ENCODE assay signal across 15 mouse cellular contexts in genomic region chr13:113970706-113971105, GRCm38 (mm10).
DNase-seq lines count a peak whose midpoint lies in the region; ATAC-seq and TF ChIP-seq lines count a peak whose summit lies in the region.
"Had no signal": no experiment of that assay in that cellular context is flagged by ENCODE, and none has a peak within 500 bp of the region (broad histone marks: within the 10 kb centered on the region; RNA-seq: fewer than 3 reads in every experiment).

No protein-coding gene starts in this region.

- H3K36me3 ChIP-seq in heart, postnatal 0 days (replicated peaks; ENCODE audit: control insufficient read depth, insufficient read depth, low read length), result peaks cover 11% of the 10 kb centered on the region
- H3K36me3 ChIP-seq in stomach, postnatal 0 days (ENCODE audit: control insufficient read depth, insufficient read depth, low read length), result no peaks in the 10 kb centered on the region; the same call in 1 of the 2 replicates

- H3K4me2 ChIP-seq in heart, postnatal 0 days (ENCODE audit: low read depth, low read length), result no peak overlapping the region
- H3K4me2 ChIP-seq in stomach, postnatal 0 days (replicated peaks; ENCODE audit: low read depth), result no peak overlapping the region
- H3K4me2 ChIP-seq: hindbrain, embryonic 12.5 days; limb, embryonic 12.5 days had no signal

- ATAC-seq in heart, postnatal 0 days (ENCODE audit: insufficient read depth, low read depth), result no peak
- no peak for ATAC-seq in stomach, postnatal 0 days (ENCODE audit: low FRiP score, low TSS enrichment)
- ATAC-seq: intestine, postnatal 0 days; liver, postnatal 0 days had no signal

- H3K27me3 ChIP-seq in heart, postnatal 0 days (ENCODE audit: control insufficient read depth, insufficient read depth, low read length), result no peaks in the 10 kb centered on the region
- H3K27me3 ChIP-seq in stomach, postnatal 0 days (ENCODE audit: control insufficient read depth, insufficient read depth, low read length), result no peaks in the 10 kb centered on the region
- H3K27me3 ChIP-seq: hindbrain, embryonic 12.5 days; limb, embryonic 12.5 days had no signal

- TF ChIP-seq CTCF in heart, postnatal 0 days (IDR thresholded peaks at IDR 0.05; ENCODE audit: low read depth), result no peak
- no peak for TF ChIP-seq CTCF in stomach, postnatal 0 days (IDR thresholded peaks at IDR 0.05; ENCODE audit: low read depth)

- TF ChIP-seq EP300 in heart, postnatal 0 days (IDR thresholded peaks at IDR 0.05; ENCODE audit: low read depth), result no peak
- no peak for TF ChIP-seq EP300 in stomach, postnatal 0 days (optimal IDR thresholded peaks at IDR 0.05)

- no peak overlapping the region for H3K27ac ChIP-seq in heart, postnatal 0 days (ENCODE audit: low read depth)
- H3K27ac ChIP-seq in stomach, postnatal 0 days (replicated peaks), result no peak overlapping the region
- H3K27ac ChIP-seq: hindbrain, embryonic 12.5 days; limb, embryonic 12.5 days had no signal

- H3K9ac ChIP-seq in heart, postnatal 0 days (replicated peaks; ENCODE audit: low read depth, low read length), result no peak overlapping the region
- H3K9ac ChIP-seq in stomach, postnatal 0 days (ENCODE audit: low read length), result no peak overlapping the region
- H3K9ac ChIP-seq: hindbrain, embryonic 12.5 days; limb, embryonic 12.5 days; liver, postnatal 0 days had no signal

- peak; percentile 3 to 11 for DNase-seq in kidney, adult 8-10 months
- DNase-seq in kidney, adult 18-20 months, result no peak
- peak; percentile 6 for DNase-seq in NIH3T3 (ENCODE audit: low read depth)
- DNase-seq in heart, postnatal 0 days (ENCODE audit: low spot score), result peak; percentile 37
- DNase-seq in lung, postnatal 36 days, result peak; percentile 80
- DNase-seq in testis, postnatal 14 days (ENCODE audit: low spot score), result no peak
- DNase-seq in stomach, postnatal 0 days (ENCODE audit: low spot score), result no peak
- DNase-seq: adrenal gland, adult 8-10 months; cerebellum, postnatal 10 days; liver, postnatal 0 days; midbrain, embryonic 14.5 days; right cerebral cortex, postnatal 4 days had no signal

- no peaks in the 10 kb centered on the region for H3K9me3 ChIP-seq in heart, postnatal 0 days (replicated peaks; ENCODE audit: control insufficient read depth, low read length)
- H3K9me3 ChIP-seq in stomach, postnatal 0 days (ENCODE audit: control insufficient read depth, low read length), result no peaks in the 10 kb centered on the region
- H3K9me3 ChIP-seq: hindbrain, embryonic 12.5 days; limb, embryonic 12.5 days had no signal

- H3K4me1 ChIP-seq in heart, postnatal 0 days (ENCODE audit: control insufficient read depth, insufficient read depth), result no peaks in the 10 kb centered on the region
- H3K4me1 ChIP-seq in stomach, postnatal 0 days (replicated peaks; ENCODE audit: control insufficient read depth, insufficient read depth), result no peaks in the 10 kb centered on the region

- no peak overlapping the region for H3K4me3 ChIP-seq in heart, postnatal 0 days (ENCODE audit: low read depth, low read length)
- H3K4me3 ChIP-seq in stomach, postnatal 0 days (ENCODE audit: low read depth, low read length), result no peak overlapping the region
- H3K4me3 ChIP-seq: hindbrain, embryonic 12.5 days; limb, embryonic 12.5 days had no signal

- WGBS in heart, postnatal 0 days, result 48% methylated on average over 5 of the region's 5 CpGs
- WGBS in stomach, postnatal 0 days, result 56% methylated on average over 5 of the region's 5 CpGs

Comparison
In these comparisons a context has a peak if more than half of its experiments do, and no peak if none do; other contexts are left out.
1. DNase-seq: peak in kidney, adult 8-10 months (2 of 2), NIH3T3 (single experiment), heart, postnatal 0 days (single experiment) and lung, postnatal 36 days (single experiment); none in kidney, adult 18-20 months (single experiment), testis, postnatal 14 days (single experiment) and stomach, postnatal 0 days (single experiment).